Mouse (Mus musculus): ENCODE data around the gene Plxnb2.

GRCm38 (mm10) chr15:89170102-89170501 lies 10.5 kb downstream of the Plxnb2 start:
- TF ChIP-seq CTCF (IDR thresholded peaks at IDR 0.05; ENCODE audit: extremely low read depth, insufficient read depth, insufficient read length, insufficient replicate concordance) (no peak), POLR2A (IDR thresholded peaks at IDR 0.05; ENCODE audit: low read depth, low read length) (no peak)

Data from spleen, adult 2 months (tissue).